Mouse (Mus musculus): ENCODE results near the gene Tom1l2. TPM values are rescaled to one million over a fixed set of nuclear protein-coding genes. Genes with fewer than 3 reads are reported as not detected.

Gene Tom1l2
- polyA plus RNA-seq, 1 experiment = 180 TPM

- DNase-seq = no peak
Observed at GRCm38 (mm10) chr11:60383518-60383917, 30.8 kb upstream of the Tom1l2 start.

GRCm38 (mm10) chr11:60374481-60374880 is 21.8 kb upstream of the Tom1l2 start:
- Histone ChIP-seq H3K27ac (ENCODE audit: insufficient read depth, low read length) (no peak overlapping the region), H3K4me3 (replicated peaks; ENCODE audit: insufficient read depth, low read depth, low read length) (no peak overlapping the region), H3K27me3 (ENCODE audit: control insufficient read depth, insufficient read depth, low read length) (no peaks in the 10 kb centered on the region), H3K4me1 (ENCODE audit: control insufficient read depth, insufficient read depth, low read length) (peaks cover 15% of the 10 kb centered on the region)
- no peak for DNase-seq
- WGBS = 93% methylated on average over 6 of the region's 6 CpGs
- TF ChIP-seq POLR2A (IDR thresholded peaks at IDR 0.05; ENCODE audit: borderline replicate concordance, insufficient read depth, low read length) (no peak), CTCF (IDR thresholded peaks at IDR 0.05; ENCODE audit: borderline replicate concordance, insufficient read depth, low read depth, low read length) (no peak)

More at GRCm38 (mm10) chr11:60383518-60383917, 30.8 kb upstream of the Tom1l2 start:
- TF ChIP-seq CTCF (IDR thresholded peaks at IDR 0.05; ENCODE audit: borderline replicate concordance, insufficient read depth, low read depth, low read length) = no peak
- no peak for TF ChIP-seq POLR2A (IDR thresholded peaks at IDR 0.05; ENCODE audit: borderline replicate concordance, insufficient read depth, low read length)
- H3K4me1 ChIP-seq (ENCODE audit: control insufficient read depth, insufficient read depth, low read length) = peaks cover 4% of the 10 kb centered on the region; the same call in 1 of the 2 replicates
- WGBS = 96% methylated on average over 6 of the region's 6 CpGs
- no peak overlapping the region for H3K27ac ChIP-seq (ENCODE audit: insufficient read depth, low read length)
- H3K27me3 ChIP-seq (ENCODE audit: control insufficient read depth, insufficient read depth, low read length) = no peaks in the 10 kb centered on the region
- no peak overlapping the region for H3K4me3 ChIP-seq (replicated peaks; ENCODE audit: insufficient read depth, low read depth, low read length)

DNA sequence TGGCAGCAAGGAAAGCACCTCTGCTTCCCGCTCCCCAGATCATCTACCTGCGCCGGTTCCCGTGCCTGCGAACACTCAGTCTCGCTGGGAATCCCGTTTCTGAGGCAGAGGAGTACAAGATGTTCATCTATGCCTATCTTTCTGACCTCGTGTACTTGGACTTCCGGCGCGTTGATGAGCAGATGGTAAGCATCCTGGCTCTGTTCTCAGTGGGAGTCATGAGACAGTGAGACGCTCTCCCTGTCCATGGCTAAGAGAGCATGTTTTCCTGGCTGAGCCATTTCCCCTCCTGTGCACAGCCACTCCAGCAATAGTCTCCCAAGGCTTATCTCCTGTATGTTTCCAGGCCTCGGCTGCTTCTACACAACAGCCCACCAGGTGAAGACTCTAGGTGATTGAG is 17.7 kb upstream of the Tom1l2 start:
- H3K4me1 ChIP-seq (ENCODE audit: control insufficient read depth, insufficient read depth, low read length) = peaks cover 14% of the 10 kb centered on the region
- no peak overlapping the region for H3K4me3 ChIP-seq (replicated peaks; ENCODE audit: insufficient read depth, low read depth, low read length)
- H3K27me3 ChIP-seq (ENCODE audit: control insufficient read depth, insufficient read depth, low read length) = no peaks in the 10 kb centered on the region
- DNase-seq = peak; percentile 29 to 41
- no peak overlapping the region for H3K27ac ChIP-seq (ENCODE audit: insufficient read depth, low read length)
- no peak for TF ChIP-seq POLR2A (IDR thresholded peaks at IDR 0.05; ENCODE audit: borderline replicate concordance, insufficient read depth, low read length)
- no peak for TF ChIP-seq CTCF (IDR thresholded peaks at IDR 0.05; ENCODE audit: borderline replicate concordance, insufficient read depth, low read depth, low read length)
- WGBS = 42% methylated on average over 13 of the region's 13 CpGs

DNA sequence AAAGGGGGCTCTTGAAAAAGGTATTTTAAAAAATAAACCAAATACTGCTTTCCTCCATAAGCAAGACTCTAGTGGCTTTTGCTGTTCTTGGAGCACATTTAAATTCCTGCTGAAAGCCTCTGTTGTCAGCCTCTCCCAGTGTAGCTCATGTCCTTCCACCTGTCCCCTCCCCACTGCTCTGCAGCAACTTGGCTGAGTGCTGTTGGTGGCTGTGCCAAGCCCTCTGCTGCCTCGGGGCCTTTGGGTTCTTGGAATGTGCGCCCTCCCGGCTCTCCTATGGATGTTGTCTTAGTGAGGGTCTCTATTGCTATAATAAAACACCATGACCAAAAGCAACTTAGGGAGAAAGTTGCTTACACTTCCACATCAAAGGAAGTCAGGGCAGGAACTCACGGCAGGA is 16.7 kb upstream of the Tom1l2 start:
- TF ChIP-seq POLR2A (IDR thresholded peaks at IDR 0.05; ENCODE audit: borderline replicate concordance, insufficient read depth, low read length) (no peak), CTCF (IDR thresholded peaks at IDR 0.05; ENCODE audit: borderline replicate concordance, insufficient read depth, low read depth, low read length) (no peak)
- Histone ChIP-seq H3K27me3 (ENCODE audit: control insufficient read depth, insufficient read depth, low read length) (no peaks in the 10 kb centered on the region), H3K27ac (ENCODE audit: insufficient read depth, low read length) (no peak overlapping the region), H3K4me1 (ENCODE audit: control insufficient read depth, insufficient read depth, low read length) (peaks cover 13% of the 10 kb centered on the region), H3K4me3 (replicated peaks; ENCODE audit: insufficient read depth, low read depth, low read length) (no peak overlapping the region)
- WGBS = 22% methylated on average over 4 of the region's 4 CpGs
- DNase-seq = peak in 1 of 2 experiments; percentile 32

- WGBS = 51% methylated on average over 4 of the region's 4 CpGs
- no peaks in the 10 kb centered on the region for H3K27me3 ChIP-seq (ENCODE audit: control insufficient read depth, insufficient read depth, low read length)
- DNase-seq = no peak
- no peak overlapping the region for H3K4me3 ChIP-seq (replicated peaks; ENCODE audit: insufficient read depth, low read depth, low read length)
- no peak overlapping the region for H3K27ac ChIP-seq (ENCODE audit: insufficient read depth, low read length)
- H3K4me1 ChIP-seq (ENCODE audit: control insufficient read depth, insufficient read depth, low read length) = peaks cover 13% of the 10 kb centered on the region
- no peak for TF ChIP-seq POLR2A (IDR thresholded peaks at IDR 0.05; ENCODE audit: borderline replicate concordance, insufficient read depth, low read length)
- no peak for TF ChIP-seq CTCF (IDR thresholded peaks at IDR 0.05; ENCODE audit: borderline replicate concordance, insufficient read depth, low read depth, low read length)
Observed at GRCm38 (mm10) chr11:60368909-60369308, 16.2 kb upstream of the Tom1l2 start.

DNA sequence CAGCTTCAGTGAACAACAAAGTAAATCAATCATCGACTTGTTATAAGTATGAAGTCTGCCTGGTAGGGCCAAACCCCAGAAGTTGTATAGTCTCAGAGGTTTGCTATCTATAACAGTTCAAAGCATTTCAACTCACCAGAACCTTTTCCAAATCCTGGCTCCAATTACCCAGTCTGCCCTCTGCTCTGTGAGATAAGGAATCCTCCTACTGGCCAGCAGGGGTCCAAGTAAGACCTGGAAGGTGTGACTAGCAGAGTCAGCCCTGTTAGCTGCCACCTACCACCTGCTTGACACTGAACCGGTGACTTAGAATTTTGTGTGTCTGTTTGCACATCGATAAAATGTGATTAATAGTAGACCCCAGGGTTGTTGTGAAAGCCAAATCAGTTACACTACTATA is 14.6 kb upstream of the Tom1l2 start:
- WGBS = 85% methylated on average over 3 of the region's 3 CpGs
- no peak for DNase-seq
- H3K27me3 ChIP-seq (ENCODE audit: control insufficient read depth, insufficient read depth, low read length) = no peaks in the 10 kb centered on the region
- TF ChIP-seq POLR2A (IDR thresholded peaks at IDR 0.05; ENCODE audit: borderline replicate concordance, insufficient read depth, low read length) (no peak), CTCF (IDR thresholded peaks at IDR 0.05; ENCODE audit: borderline replicate concordance, insufficient read depth, low read depth, low read length) (no peak)
- H3K27ac ChIP-seq (ENCODE audit: insufficient read depth, low read length) = no peak overlapping the region
- peaks cover 13% of the 10 kb centered on the region for H3K4me1 ChIP-seq (ENCODE audit: control insufficient read depth, insufficient read depth, low read length)
- H3K4me3 ChIP-seq (replicated peaks; ENCODE audit: insufficient read depth, low read depth, low read length) = no peak overlapping the region

GRCm38 (mm10) chr11:60366239-60367019 is 13.7 kb upstream of the Tom1l2 start:
- H3K4me3 ChIP-seq (replicated peaks; ENCODE audit: insufficient read depth, low read depth, low read length) = no peak overlapping the region
- no peaks in the 10 kb centered on the region for H3K27me3 ChIP-seq (ENCODE audit: control insufficient read depth, insufficient read depth, low read length)
- no peak for TF ChIP-seq CTCF (IDR thresholded peaks at IDR 0.05; ENCODE audit: borderline replicate concordance, insufficient read depth, low read depth, low read length)
- no peak for TF ChIP-seq POLR2A (IDR thresholded peaks at IDR 0.05; ENCODE audit: borderline replicate concordance, insufficient read depth, low read length)
- H3K27ac ChIP-seq (ENCODE audit: insufficient read depth, low read length) = no peak overlapping the region
- peaks cover 13% of the 10 kb centered on the region for H3K4me1 ChIP-seq (ENCODE audit: control insufficient read depth, insufficient read depth, low read length)
- no peak for DNase-seq
- whole genome bisulfite sequencing = 62% methylated on average over 16 of the region's 16 CpGs

DNA sequence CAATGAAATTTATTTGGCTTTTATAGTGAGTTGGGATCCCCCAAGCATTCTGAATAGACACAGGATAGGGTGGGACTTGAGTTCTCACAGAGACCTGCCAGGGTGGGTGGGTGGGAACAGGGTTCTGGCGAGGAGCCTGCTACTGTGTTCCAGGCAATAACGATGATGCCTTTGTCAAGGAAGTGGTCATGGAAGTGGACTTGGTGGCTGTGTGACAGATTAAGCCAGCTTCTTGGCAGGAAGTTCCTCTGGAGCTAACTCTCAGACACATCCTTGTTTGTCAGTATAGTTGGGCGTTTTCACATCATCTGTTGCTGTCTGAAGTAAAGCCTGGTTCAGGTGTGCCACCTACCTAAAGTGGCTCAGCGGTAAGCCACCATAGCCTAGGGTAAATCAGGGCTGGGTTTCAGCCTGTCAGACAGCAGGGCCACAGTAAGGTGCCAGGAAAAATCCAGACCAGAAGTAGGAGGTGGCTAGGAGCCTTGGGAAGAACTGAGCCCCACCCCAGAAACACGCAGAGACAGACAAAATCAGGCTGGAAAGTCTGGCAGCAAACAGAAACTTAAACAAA is 8.0 kb upstream of the Tom1l2 start:
- no peak for TF ChIP-seq CTCF (IDR thresholded peaks at IDR 0.05; ENCODE audit: borderline replicate concordance, insufficient read depth, low read depth, low read length)
- TF ChIP-seq POLR2A (IDR thresholded peaks at IDR 0.05; ENCODE audit: borderline replicate concordance, insufficient read depth, low read length) = no peak
- Histone ChIP-seq H3K27me3 (ENCODE audit: control insufficient read depth, insufficient read depth, low read length) (no peaks in the 10 kb centered on the region), H3K4me3 (replicated peaks; ENCODE audit: insufficient read depth, low read depth, low read length) (no peak overlapping the region), H3K27ac (ENCODE audit: insufficient read depth, low read length) (no peak overlapping the region), H3K4me1 (ENCODE audit: control insufficient read depth, insufficient read depth, low read length) (no peaks in the 10 kb centered on the region)
- 58% methylated on average over 5 of the region's 5 CpGs for WGBS
- DNase-seq = no peak
